Mouse (Mus musculus) stomach, embryonic 16.5 days (tissue): ENCODE measurements at regions not wholly inside any gene's neighbourhood (a gene's known extent, or its start where the extent isn't known, plus 50 kb on each side); places are given as distances from the start of the nearest gene placed in this dataset.
A peak's percentile ranks its signal among the peaks of the same experiment; 100 is the strongest.

Experiments used
- ATAC-seq: fragments of 200-750 bp; cut with Nextera tagmentation; 2 replicates; pipeline ENCODE4 v1.8.0; 2017; ENCODE audit warnings: moderate number of reproducible peaks, moderate TSS enrichment; ENCODE audit not compliant: insufficient read depth, low FRiP score
- H3K27ac ChIP-seq: fragments of 300-500 bp; sonication (generic); 2 replicates; pipeline ENCODE4 v1.5.1; 2014; ENCODE audit warnings: low read length
- H3K27me3 ChIP-seq: fragments of 300-500 bp; sonication (generic); 2 replicates; pipeline ENCODE4 v1.6.1; 2014; ENCODE audit warnings: low read length, control low read depth, mixed read lengths; ENCODE audit not compliant: control insufficient read depth, insufficient read depth
- H3K36me3 ChIP-seq: fragments of 300-500 bp; sonication (generic); 2 replicates; pipeline ENCODE4 v1.6.1; 2014; ENCODE audit warnings: low read length; ENCODE audit not compliant: control insufficient read depth, insufficient read depth
- H3K4me1 ChIP-seq: fragments of 300-500 bp; sonication (generic); 2 replicates; pipeline ENCODE4 v1.6.1; 2014; ENCODE audit warnings: low read length, control low read depth, mixed read lengths; ENCODE audit not compliant: control insufficient read depth, insufficient read depth
- H3K4me2 ChIP-seq: fragments of 300-500 bp; sonication (generic); 2 replicates; pipeline ENCODE4 v1.6.1; 2014; ENCODE audit warnings: low read depth, low read length, mixed read lengths
- H3K4me3 ChIP-seq: fragments of 300-500 bp; sonication (generic); replicated peaks from 2 replicates; pipeline ENCODE4 v1.5.1; 2014; ENCODE audit warnings: mild to moderate bottlenecking, low read length
- H3K9ac ChIP-seq: fragments of 300-500 bp; sonication (generic); 2 replicates; pipeline ENCODE4 v1.6.1; 2014; ENCODE audit warnings: low read length
- H3K9me3 ChIP-seq: fragments of 300-500 bp; sonication (generic); replicated peaks from 2 replicates; pipeline ENCODE4 v1.6.1; 2016; ENCODE audit warnings: low read length, control low read depth; ENCODE audit not compliant: control insufficient read depth
- WGBS: fragments of 180-500 bp; shearing (Covaris S2); extraction: QIAGEN DNeasy Blood & Tissue Kit; methylation state at CpG from one replicate; pipeline ENCODE4 v1.1.7; 2014; 5-methylcytosine and 5-hydroxymethylcytosine counted together

GRCm38 (mm10) chr4:84069681-84070080 is 544.3 kb downstream of the Ccdc171 start:
- no peak overlapping the region for H3K9ac ChIP-seq
- no peak overlapping the region for H3K4me2 ChIP-seq
- no peaks in the 10 kb centered on the region for H3K36me3 ChIP-seq
- H3K9me3 ChIP-seq = no peaks in the 10 kb centered on the region
- 77% methylated on average over 13 of the region's 13 CpGs for WGBS
- ATAC-seq = no peak
- H3K4me3 ChIP-seq = no peak overlapping the region
- no peaks in the 10 kb centered on the region for H3K27me3 ChIP-seq
- peaks cover 11% of the 10 kb centered on the region; the same call in 1 of the 2 replicates for H3K4me1 ChIP-seq
- 0 out of 2 replicates have a peak overlapping the region, but pooled peaks have one; percentile 20 for H3K27ac ChIP-seq

- WGBS = 47% methylated on average over 4 of the region's 4 CpGs
- 0 out of 2 replicates have a peak overlapping the region, but pooled peaks have one; percentile 20 for H3K27ac ChIP-seq
Observed at GRCm38 (mm10) chr4:84070089-84070488, 544.7 kb downstream of the Ccdc171 start.

GRCm38 (mm10) chr4:84072096-84072495 is 546.8 kb downstream of the Ccdc171 start:
- no peaks in the 10 kb centered on the region for H3K27me3 ChIP-seq
- H3K9me3 ChIP-seq = no peaks in the 10 kb centered on the region
- no peak overlapping the region for H3K27ac ChIP-seq
- 0 out of 2 replicates have a peak, but pooled peaks cover 4% of the 10 kb centered on the region for H3K4me1 ChIP-seq
- no peak overlapping the region for H3K9ac ChIP-seq
- no peak overlapping the region for H3K4me2 ChIP-seq
- no peaks in the 10 kb centered on the region for H3K36me3 ChIP-seq
- no peak overlapping the region for H3K4me3 ChIP-seq
- WGBS = 65% methylated on average over 5 of the region's 5 CpGs
- no peak for ATAC-seq

More at GRCm38 (mm10) chr4:84070089-84070488, 544.7 kb downstream of the Ccdc171 start:
- Histone ChIP-seq H3K36me3 (no peaks in the 10 kb centered on the region), H3K4me2 (no peak overlapping the region), H3K9me3 (no peaks in the 10 kb centered on the region), H3K27me3 (no peaks in the 10 kb centered on the region), H3K4me1 (peaks cover 8% of the 10 kb centered on the region; the same call in 1 of the 2 replicates), H3K4me3 (no peak overlapping the region), H3K9ac (no peak overlapping the region)
- ATAC-seq = 0 out of 2 replicates have a peak, but pooled peaks have one; percentile 30

GRCm38 (mm10) chr4:84076526-84076925 is 551.2 kb downstream of the Ccdc171 start:
- 73% methylated on average over 1 of the region's 1 CpGs for WGBS
- Histone ChIP-seq H3K4me3 (no peak overlapping the region), H3K9me3 (no peaks in the 10 kb centered on the region), H3K9ac (no peak overlapping the region), H3K27me3 (no peaks in the 10 kb centered on the region), H3K4me2 (no peak overlapping the region), H3K27ac (no peak overlapping the region), H3K36me3 (no peaks in the 10 kb centered on the region), H3K4me1 (no peaks in the 10 kb centered on the region)
- ATAC-seq = no peak

GRCm38 (mm10) chr4:84079516-84079915 is 554.2 kb downstream of the Ccdc171 start:
- Histone ChIP-seq H3K4me3 (no peak overlapping the region), H3K9me3 (no peaks in the 10 kb centered on the region), H3K9ac (no peak overlapping the region), H3K27me3 (no peaks in the 10 kb centered on the region), H3K4me1 (no peaks in the 10 kb centered on the region), H3K27ac (no peak overlapping the region), H3K4me2 (no peak overlapping the region), H3K36me3 (no peaks in the 10 kb centered on the region)
- ATAC-seq = no peak
- WGBS = 81% methylated on average over 2 of the region's 2 CpGs

GRCm38 (mm10) chr4:84081518-84081917 is 556.2 kb downstream of the Ccdc171 start:
- no peak for ATAC-seq
- Histone ChIP-seq H3K4me1 (no peaks in the 10 kb centered on the region), H3K4me3 (no peak overlapping the region), H3K4me2 (no peak overlapping the region), H3K27ac (no peak overlapping the region), H3K9me3 (no peaks in the 10 kb centered on the region), H3K36me3 (no peaks in the 10 kb centered on the region), H3K27me3 (no peaks in the 10 kb centered on the region), H3K9ac (no peak overlapping the region)
- 62% methylated on average over 7 of the region's 7 CpGs for WGBS

GRCm38 (mm10) chr4:84088166-84088565 is 562.8 kb downstream of the Ccdc171 start:
- Histone ChIP-seq H3K27ac (peak overlapping the region; percentile 87), H3K4me3 (0 out of 2 replicates have a peak overlapping the region, but pooled peaks have one; percentile 11), H3K4me1 (peaks cover 7% of the 10 kb centered on the region; the same call in 1 of the 2 replicates), H3K9ac (peak overlapping the region; percentile 21; the same call in 1 of the 2 replicates), H3K4me2 (peak overlapping the region; percentile 23; the same call in 1 of the 2 replicates), H3K9me3 (no peaks in the 10 kb centered on the region), H3K27me3 (no peaks in the 10 kb centered on the region), H3K36me3 (no peaks in the 10 kb centered on the region)
- 52% methylated on average over 12 of the region's 12 CpGs for WGBS
- peak; percentile 79 for ATAC-seq

- ATAC-seq = no peak
- WGBS = 62% methylated on average over 9 of the region's 9 CpGs
- no peaks in the 10 kb centered on the region for H3K36me3 ChIP-seq
- peaks cover 15% of the 10 kb centered on the region for H3K4me1 ChIP-seq
- H3K4me3 ChIP-seq = no peak overlapping the region
- no peak overlapping the region for H3K27ac ChIP-seq
- H3K4me2 ChIP-seq = no peak overlapping the region
- no peaks in the 10 kb centered on the region for H3K9me3 ChIP-seq
- no peak overlapping the region for H3K9ac ChIP-seq
- no peaks in the 10 kb centered on the region for H3K27me3 ChIP-seq
Observed at GRCm38 (mm10) chr4:84092509-84092908, 567.2 kb downstream of the Ccdc171 start.

GRCm38 (mm10) chr4:84095237-84095636 is 569.9 kb downstream of the Ccdc171 start:
- H3K4me3 ChIP-seq = no peak overlapping the region
- H3K27me3 ChIP-seq = no peaks in the 10 kb centered on the region
- peak overlapping the region; percentile 73 for H3K27ac ChIP-seq
- no peak overlapping the region for H3K4me2 ChIP-seq
- no peaks in the 10 kb centered on the region for H3K9me3 ChIP-seq
- WGBS = 42% methylated on average over 3 of the region's 3 CpGs
- H3K36me3 ChIP-seq = no peaks in the 10 kb centered on the region
- no peak overlapping the region for H3K9ac ChIP-seq
- H3K4me1 ChIP-seq = peaks cover 8% of the 10 kb centered on the region; the same call in 1 of the 2 replicates
- ATAC-seq = peak; percentile 72; the same call in 1 of the 2 replicates
